Mouse (Mus musculus) heart, embryonic 14.5 days (tissue): ENCODE results near the gene Mtfp1. TPM values are rescaled to one million over a fixed set of nuclear protein-coding genes. Genes with fewer than 3 reads are reported as not detected.
"Not testable (repeated sequence)": the region's sequence is repeated elsewhere in the genome, so short reads cannot be mapped to it uniquely, and the experiment has no call there.

Source experiments
- ATAC-seq: fragments of 200-750 bp; cut with Nextera tagmentation; 2 replicates; pipeline ENCODE4 v1.8.0; 2017; ENCODE audit warnings: low read depth, moderate TSS enrichment; ENCODE audit not compliant: insufficient number of reproducible peaks, insufficient read depth, low FRiP score
- H3K27ac ChIP-seq, 2 experiments: fragments of 200-500 bp in 1 of 2; fragments of 300-500 bp in 1 of 2; sonication (generic) in 1 of 2; replicated peaks in 1 of 2; 2 replicates each; pipeline ENCODE4 v1.5.1; 2012 to 2014; ENCODE audit warnings: low read depth in 2 of 2, low read length in 2 of 2, control low read depth in 1 of 2, mild to moderate bottlenecking in 1 of 2, mixed read lengths in 1 of 2; ENCODE audit not compliant: control insufficient read depth in 1 of 2, insufficient read depth in 1 of 2
- H3K27me3 ChIP-seq: fragments of 300-500 bp; sonication (generic); 2 replicates; pipeline ENCODE4 v1.6.1; 2014; ENCODE audit warnings: mild to moderate bottlenecking, low read length, control low read depth; ENCODE audit not compliant: control insufficient read depth, insufficient read depth
- H3K36me3 ChIP-seq: fragments of 300-500 bp; sonication (generic); 2 replicates; pipeline ENCODE4 v1.6.1; 2014; ENCODE audit warnings: mild to moderate bottlenecking, control low read depth, low read length, mixed read lengths; ENCODE audit not compliant: control insufficient read depth, insufficient read depth
- H3K4me1 ChIP-seq, 2 experiments: fragments of 200-500 bp in 1 of 2; fragments of 300-500 bp in 1 of 2; sonication (generic) in 1 of 2; 2 replicates each; pipeline ENCODE4 v1.6.1; 2012 to 2014; ENCODE audit warnings: low read length in 2 of 2, control low read depth in 1 of 2, mixed read lengths in 1 of 2; ENCODE audit not compliant: control insufficient read depth in 2 of 2, insufficient read depth in 2 of 2
- H3K4me2 ChIP-seq: fragments of 300-500 bp; sonication (generic); 2 replicates; pipeline ENCODE4 v1.6.1; 2014; ENCODE audit warnings: mild to moderate bottlenecking, low read length
- H3K4me3 ChIP-seq, 2 experiments: fragments of 200-500 bp in 1 of 2; fragments of 300-500 bp in 1 of 2; sonication (generic) in 1 of 2; 2 replicates each; pipeline ENCODE4 v1.5.1; 2012 to 2014; ENCODE audit warnings: low read length in 2 of 2, mild to moderate bottlenecking in 2 of 2, control low read depth in 1 of 2, low read depth in 1 of 2, moderate library complexity in 1 of 2; ENCODE audit not compliant: control insufficient read depth in 1 of 2, insufficient read depth in 1 of 2
- H3K9ac ChIP-seq: fragments of 300-500 bp; sonication (generic); 2 replicates; pipeline ENCODE4 v1.6.1; 2014; ENCODE audit warnings: mild to moderate bottlenecking, low read length
- H3K9me3 ChIP-seq: fragments of 300-500 bp; sonication (generic); 2 replicates; pipeline ENCODE4 v1.6.1; 2016; ENCODE audit warnings: low read length, control low read depth; ENCODE audit not compliant: control insufficient read depth
- WGBS: fragments of 180-500 bp; shearing (Covaris S2); extraction: QIAGEN DNeasy Blood & Tissue Kit; methylation state at CpG from one replicate; pipeline ENCODE4 v1.1.7; 2014; 5-methylcytosine and 5-hydroxymethylcytosine counted together
- polyA plus RNA-seq: library from polyadenylated mRNA; unstranded; fragments of >200 nt; fragmentation: Nextera tagmentation; extraction: Ambion mirVana; gene quantifications from 2 replicates; pipeline ENCODE4 v1.2.1, GENCODE M21; 2014

Gene Mtfp1
- polyA plus RNA-seq, 1 experiment from 2014 or later, result 28.8 TPM

DNA sequence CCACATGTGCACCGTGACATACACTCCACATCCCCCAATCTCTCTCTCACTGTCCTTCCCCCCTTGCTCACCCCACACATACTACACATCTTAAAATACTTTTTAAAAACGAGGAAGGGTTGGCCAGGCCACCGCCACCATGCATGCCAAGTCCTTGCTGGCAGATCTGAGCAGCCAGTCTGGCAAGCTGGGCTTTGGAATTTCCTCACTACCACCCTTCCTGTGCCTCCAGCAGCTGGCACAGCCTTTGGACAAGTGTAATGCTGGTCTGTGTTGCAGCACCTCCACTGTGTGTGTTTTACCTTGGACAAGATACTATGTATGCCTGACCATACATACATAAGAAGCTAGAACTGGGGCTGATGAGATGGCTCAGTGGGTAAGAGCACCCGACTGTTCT lies 18.3 kb upstream of the Mtfp1 start:
- WGBS, result 76% methylated on average over 4 of the region's 4 CpGs
- H3K9ac ChIP-seq, result no peak overlapping the region
- no peak overlapping the region for H3K4me2 ChIP-seq
- no peak overlapping the region for H3K4me3 ChIP-seq
- peaks cover 10 to 18% of the 10 kb centered on the region in 2 experiments for H3K4me1 ChIP-seq
- no peaks in the 10 kb centered on the region for H3K9me3 ChIP-seq
- H3K36me3 ChIP-seq, result no peaks in the 10 kb centered on the region
- peaks cover 13% of the 10 kb centered on the region; the same call in 1 of the 2 replicates for H3K27me3 ChIP-seq
- ATAC-seq, result no peak
- no peak overlapping the region for H3K27ac ChIP-seq

DNA sequence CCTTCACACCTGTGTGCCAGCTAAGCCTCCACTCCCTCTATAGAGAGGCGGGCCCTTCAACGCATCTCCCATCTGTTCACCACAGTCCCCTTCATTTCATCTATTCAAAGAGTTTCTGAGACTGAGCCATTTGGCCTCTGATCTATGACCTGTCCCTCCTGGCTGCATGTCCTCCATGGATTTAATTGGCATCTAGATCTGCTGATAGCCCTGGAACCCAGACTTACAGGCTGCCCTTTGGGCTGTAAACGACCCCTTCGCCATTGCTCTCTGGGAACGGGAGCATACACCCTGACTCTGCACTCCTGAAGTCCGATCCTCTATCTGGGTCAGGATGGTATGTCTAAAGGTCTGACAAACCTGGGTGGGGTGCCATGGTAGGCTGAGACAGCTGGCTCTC lies 17.6 kb upstream of the Mtfp1 start:
- Histone ChIP-seq H3K27me3 (peaks cover 13% of the 10 kb centered on the region; the same call in 1 of the 2 replicates), H3K36me3 (no peaks in the 10 kb centered on the region), H3K4me1 (peaks cover 6 to 13% of the 10 kb centered on the region in 2 experiments), H3K27ac (no peak overlapping the region), H3K9me3 (no peaks in the 10 kb centered on the region), H3K4me2 (no peak overlapping the region), H3K4me3 (no peak overlapping the region), H3K9ac (no peak overlapping the region)
- no peak for ATAC-seq
- WGBS, result 85% methylated on average over 6 of the region's 6 CpGs

DNA sequence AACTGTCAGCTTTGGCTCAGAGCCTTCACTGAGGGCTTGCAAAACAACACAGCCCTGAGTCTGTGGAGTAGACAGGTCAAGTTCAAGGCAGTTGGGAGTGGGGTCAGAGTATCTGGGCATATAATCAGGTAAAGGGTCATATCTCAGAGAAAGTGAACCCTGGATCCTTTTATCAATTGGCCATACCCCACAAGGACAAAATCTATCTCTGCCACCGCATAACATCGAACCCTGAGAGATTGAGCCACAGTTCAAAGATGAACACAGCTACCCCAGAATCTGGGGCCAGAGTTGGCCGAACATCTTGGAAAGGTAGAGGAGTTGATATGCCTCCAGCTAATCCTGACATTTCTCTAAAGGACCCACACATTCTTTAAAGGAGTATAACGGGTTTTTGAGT lies 16.8 kb upstream of the Mtfp1 start:
- Histone ChIP-seq H3K36me3 (no peaks in the 10 kb centered on the region), H3K27ac (no peak overlapping the region), H3K27me3 (peaks cover 5% of the 10 kb centered on the region; the same call in 1 of the 2 replicates), H3K9me3 (no peaks in the 10 kb centered on the region), H3K4me1 (peaks cover 3 to 5% of the 10 kb centered on the region in 2 experiments; a peak in 2 of 4 replicates), H3K4me3 (no peak overlapping the region), H3K4me2 (no peak overlapping the region), H3K9ac (no peak overlapping the region)
- 74% methylated on average over 4 of the region's 4 CpGs for WGBS
- no peak for ATAC-seq

DNA sequence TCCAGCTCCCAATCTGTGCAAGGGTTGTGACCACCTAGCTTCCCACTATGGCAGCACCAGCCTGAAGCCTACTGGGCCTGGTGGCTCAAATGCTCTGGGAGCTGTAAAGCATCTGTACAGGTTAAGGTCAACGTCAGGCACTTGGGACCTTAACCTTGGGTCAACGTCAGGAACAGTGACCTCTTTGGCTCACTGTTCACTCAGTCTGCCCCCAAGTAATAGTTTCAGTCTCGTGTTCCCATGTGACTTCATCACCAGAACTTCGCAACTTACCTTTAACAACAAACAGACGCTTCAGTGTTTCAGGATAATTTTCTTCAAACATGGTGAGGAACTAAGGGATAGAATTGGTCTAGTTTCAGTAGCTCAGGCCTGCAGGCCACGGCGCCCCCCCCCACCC lies 13.4 kb upstream of the Mtfp1 start:
- Histone ChIP-seq H3K9me3 (no peaks in the 10 kb centered on the region), H3K4me2 (no peak overlapping the region), H3K4me1 (no peaks in the 10 kb centered on the region), H3K9ac (no peak overlapping the region), H3K4me3 (no peak overlapping the region), H3K36me3 (no peaks in the 10 kb centered on the region), H3K27ac (no peak overlapping the region), H3K27me3 (no peaks in the 10 kb centered on the region)
- ATAC-seq, result no peak
- 85% methylated on average over 7 of the region's 7 CpGs for WGBS

DNA sequence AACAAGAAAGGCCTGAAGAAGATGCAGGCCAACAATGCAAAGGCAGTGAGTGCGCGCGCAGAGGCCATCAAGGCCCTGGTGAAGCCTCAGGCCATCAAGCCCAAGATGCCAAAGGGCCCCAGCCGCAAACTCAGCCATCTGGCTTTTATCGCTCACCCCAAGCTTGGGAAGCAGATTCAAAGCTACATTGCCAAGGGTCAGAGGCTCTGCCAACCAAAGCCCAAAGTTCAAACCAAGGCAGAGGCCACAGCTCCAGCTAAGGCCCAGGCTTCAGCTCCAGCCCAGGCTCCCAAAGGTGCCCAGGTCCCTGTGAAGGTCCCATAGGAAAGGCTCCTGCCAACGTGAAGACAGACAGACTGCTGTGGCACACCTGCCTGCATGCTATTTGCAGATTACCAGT lies 12.7 kb upstream of the Mtfp1 start:
- not testable (repeated sequence) for H3K4me2 ChIP-seq, H3K9ac ChIP-seq, H3K9me3 ChIP-seq, H3K27ac ChIP-seq, H3K27me3 ChIP-seq, H3K4me3 ChIP-seq, H3K4me1 ChIP-seq, ATAC-seq, H3K36me3 ChIP-seq
- 84% methylated on average over 6 of the region's 6 CpGs for WGBS

DNA sequence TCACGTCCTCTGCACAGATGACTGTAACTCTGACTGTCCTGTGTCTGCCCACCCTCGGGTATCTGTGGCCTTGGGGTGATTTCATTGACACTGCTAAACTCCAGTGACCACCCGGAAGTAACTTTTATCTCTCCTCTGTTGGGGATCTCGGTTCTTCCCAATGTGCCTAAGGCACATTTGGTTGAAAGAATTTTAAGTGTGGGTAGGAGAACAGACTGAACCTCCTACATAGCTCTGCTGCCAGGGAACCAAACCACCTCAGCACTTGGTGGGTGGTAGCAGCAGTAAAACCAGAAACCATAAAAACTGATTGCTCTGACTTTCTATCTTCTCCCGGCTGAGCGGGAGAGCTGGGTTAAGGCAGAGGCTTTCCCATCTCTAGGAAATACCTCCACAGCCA lies 10.2 kb upstream of the Mtfp1 start:
- no peak overlapping the region for H3K27ac ChIP-seq
- no peak overlapping the region for H3K4me3 ChIP-seq
- WGBS, result 70% methylated on average over 6 of the region's 6 CpGs
- ATAC-seq, result no peak
- no peaks in the 10 kb centered on the region for H3K4me1 ChIP-seq
- no peaks in the 10 kb centered on the region for H3K36me3 ChIP-seq
- no peaks in the 10 kb centered on the region for H3K27me3 ChIP-seq
- no peak overlapping the region for H3K9ac ChIP-seq
- H3K9me3 ChIP-seq, result no peaks in the 10 kb centered on the region
- no peak overlapping the region for H3K4me2 ChIP-seq

DNA sequence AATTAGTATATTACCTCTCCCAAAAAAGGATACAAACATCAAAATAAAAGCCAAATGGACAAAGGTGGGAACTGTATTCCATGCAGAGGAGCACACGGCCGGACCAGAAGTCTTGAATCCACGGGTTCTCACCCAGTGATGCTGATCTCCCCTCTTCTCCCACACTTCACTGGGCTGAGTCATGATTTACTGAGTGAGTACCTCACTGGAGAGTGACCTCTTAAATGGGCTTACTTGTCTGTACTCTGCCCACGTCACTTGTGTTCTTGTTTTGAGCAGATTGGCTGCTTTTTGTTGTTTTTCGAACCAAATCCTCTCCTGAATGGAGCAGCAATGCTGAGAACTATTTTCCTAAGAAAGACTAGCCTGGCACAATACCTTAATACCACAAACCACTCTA lies 9.7 kb upstream of the Mtfp1 start:
- H3K27ac ChIP-seq, result no peak overlapping the region
- H3K4me2 ChIP-seq, result no peak overlapping the region
- H3K4me1 ChIP-seq, result no peaks in the 10 kb centered on the region
- H3K9ac ChIP-seq, result no peak overlapping the region
- no peaks in the 10 kb centered on the region for H3K9me3 ChIP-seq
- WGBS, result 89% methylated on average over 5 of the region's 5 CpGs
- no peaks in the 10 kb centered on the region for H3K36me3 ChIP-seq
- H3K27me3 ChIP-seq, result no peaks in the 10 kb centered on the region
- no peak for ATAC-seq
- no peak overlapping the region for H3K4me3 ChIP-seq

DNA sequence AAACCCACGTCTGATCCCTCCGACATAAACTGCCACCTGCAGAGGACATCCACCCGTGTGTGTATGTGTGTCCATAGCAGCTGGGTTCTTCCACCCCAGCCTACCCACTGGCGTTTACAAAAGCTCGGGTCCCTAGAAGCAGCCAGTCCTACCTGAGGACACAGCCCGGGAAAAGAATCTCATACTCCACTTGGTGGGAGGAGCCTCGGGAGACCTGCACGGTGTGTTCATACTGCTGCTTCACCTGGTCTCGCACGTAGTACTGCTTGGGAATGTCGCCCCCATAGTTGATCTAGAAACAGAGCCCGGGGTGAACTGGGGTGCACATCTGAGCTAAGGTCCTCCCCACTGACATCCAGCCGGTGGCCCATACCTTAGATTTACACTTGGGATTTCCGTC lies 8.3 kb upstream of the Mtfp1 start:
- no peak for ATAC-seq
- WGBS, result 79% methylated on average over 14 of the region's 14 CpGs
- Histone ChIP-seq H3K4me3 (no peak overlapping the region), H3K4me1 (no peaks in the 10 kb centered on the region), H3K36me3 (no peaks in the 10 kb centered on the region), H3K27ac (no peak overlapping the region), H3K4me2 (no peak overlapping the region), H3K27me3 (no peaks in the 10 kb centered on the region), H3K9ac (no peak overlapping the region), H3K9me3 (no peaks in the 10 kb centered on the region)
